Mouse (Mus musculus) liver, postnatal 0 days (tissue): ENCODE data around the gene Cckar.

Experiments used
- CTCF ChIP-seq: sonication (generic); IDR thresholded peaks from 2 replicates; pipeline ENCODE4 v1.5.1; 2016; ENCODE audit warnings: antibody characterized with exemption, low read depth
- EP300 ChIP-seq: IDR thresholded peaks from 2 replicates; pipeline ENCODE4 v1.6.1; 2016; ENCODE audit warnings: antibody characterized with exemption, low read depth, mild to moderate bottlenecking

DNA sequence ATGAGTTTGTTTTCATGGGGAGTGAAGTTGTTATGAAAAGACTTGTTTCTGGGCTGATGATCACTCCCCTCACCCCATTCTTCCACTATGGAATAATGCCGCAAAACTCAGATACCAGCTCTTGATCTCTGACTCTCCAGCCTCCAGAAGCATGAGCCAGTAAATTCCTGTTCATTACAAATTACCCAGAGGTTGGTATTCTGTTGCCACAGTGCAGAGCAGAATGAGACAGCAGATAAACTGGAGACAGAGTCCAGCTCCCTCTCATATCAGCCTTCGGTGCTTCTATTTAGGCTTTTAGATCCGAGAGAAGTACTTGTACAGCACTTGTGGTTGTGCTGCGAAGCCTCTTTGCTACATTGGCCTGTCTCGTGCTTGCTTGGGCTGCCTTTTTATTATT is 18.5 kb upstream of the Cckar start:
- TF ChIP-seq CTCF = no peak
- TF ChIP-seq EP300 = no peak
